Mouse (Mus musculus) brain, embryonic 14.5 days (tissue): ENCODE measurements around the gene Syap1.

Source experiments
- CTCF ChIP-seq: fragments of 200-500 bp; IDR thresholded peaks from 2 replicates; pipeline ENCODE4 v1.5.1; 2012; ENCODE audit warnings: inconsistent platforms, mild to moderate bottlenecking, moderate library complexity, borderline replicate concordance; ENCODE audit not compliant: insufficient read depth, insufficient read length; ENCODE audit errors: extremely low read depth
- POLR2A ChIP-seq: fragments of 200-500 bp; IDR thresholded peaks from 2 replicates; pipeline ENCODE4 v1.6.1; 2012; ENCODE audit warnings: mild to moderate bottlenecking, inconsistent platforms, borderline replicate concordance; ENCODE audit not compliant: poor library complexity, insufficient read depth, insufficient read length, severe bottlenecking; ENCODE audit errors: extremely low read depth

GRCm38 (mm10) chrX:162901371-162902039 lies 13.3 kb upstream of the Syap1 start:
- TF ChIP-seq POLR2A = peak; percentile 13; the same call in 1 of the 2 replicates
- no peak for TF ChIP-seq CTCF
